Mouse (Mus musculus): ENCODE results near the gene Gpr50. TPM values are rescaled to one million over a fixed set of nuclear protein-coding genes. Genes with fewer than 3 reads are reported as not detected.

Gene Gpr50
- not detected for total RNA-seq (2021)

GRCm38 (mm10) chrX:71663374-71663773, at the start of gene Gpr50:
Gpr50 (plus strand) TSS chrX:71663667.
- DNase-seq: no peak

GRCm38 (mm10) chrX:71622286-71622685, 41.2 kb upstream of the Gpr50 start:
- no peak for DNase-seq

DNA sequence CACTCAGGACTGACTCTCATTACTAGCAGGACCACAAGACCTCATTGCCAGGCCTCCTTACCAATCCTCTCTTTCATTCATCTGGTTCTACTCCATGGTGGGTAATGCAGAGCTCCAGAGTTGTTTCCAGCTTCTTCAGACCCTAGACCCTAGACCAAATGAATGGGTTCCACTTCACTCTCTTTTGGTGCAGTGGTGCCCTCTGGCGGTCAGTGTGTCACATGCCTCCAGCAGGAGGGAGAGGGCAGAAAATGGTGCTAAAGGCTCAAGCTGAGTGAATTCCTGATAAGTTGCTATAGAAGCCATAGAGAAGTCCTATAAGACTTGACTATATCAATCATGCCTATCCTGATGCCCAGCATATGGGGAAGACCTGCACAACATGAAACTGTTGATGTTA, 39.6 kb upstream of the Gpr50 start:
- no peak for DNase-seq

DNA sequence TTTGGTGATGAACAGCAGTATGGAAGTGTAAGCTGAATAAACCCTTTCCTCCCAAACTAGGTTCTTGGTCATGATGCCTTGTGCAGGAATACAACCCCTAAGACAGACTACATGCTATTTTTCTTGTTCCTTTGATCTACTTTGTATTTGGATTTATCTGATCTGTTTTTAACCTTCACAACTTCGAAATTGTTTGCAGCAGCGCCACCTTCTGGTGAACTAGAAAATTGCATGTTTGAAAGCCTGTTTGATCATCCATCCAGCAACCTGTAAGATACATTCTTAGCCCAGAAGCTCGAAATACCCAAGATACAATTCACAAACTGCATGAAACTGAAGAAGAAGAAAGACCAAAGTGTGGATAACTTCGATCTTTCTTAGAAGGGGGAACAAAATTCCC, 35.2 kb upstream of the Gpr50 start:
- peak; percentile 15 to 33 for DNase-seq

- DNase-seq: no peak
Observed at GRCm38 (mm10) chrX:71630709-71631108, 32.8 kb upstream of the Gpr50 start.

DNA sequence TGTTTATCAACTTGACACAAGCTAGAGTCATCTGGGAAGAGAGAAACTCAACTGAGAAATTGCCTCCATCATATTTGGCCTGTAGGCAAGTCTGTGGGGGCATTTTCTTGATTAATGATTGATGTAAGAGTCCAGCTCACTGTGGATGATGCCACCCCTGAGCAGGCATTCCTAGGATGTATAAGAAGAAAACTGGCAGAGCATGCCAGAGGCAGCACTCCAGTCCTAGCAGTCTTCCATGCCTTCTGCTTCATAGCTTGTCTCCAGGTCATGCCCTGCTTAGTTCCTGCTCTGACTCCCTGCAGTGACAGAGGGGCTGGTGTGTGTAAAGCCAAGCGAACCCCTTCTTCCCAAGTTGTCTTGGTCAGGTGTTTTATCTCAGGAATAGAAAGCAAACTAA, 32.3 kb upstream of the Gpr50 start:
- no peak for DNase-seq

- peak in 1 of 2 experiments; percentile 36 for DNase-seq
Observed at GRCm38 (mm10) chrX:71647958-71648357, 15.5 kb upstream of the Gpr50 start.

DNA sequence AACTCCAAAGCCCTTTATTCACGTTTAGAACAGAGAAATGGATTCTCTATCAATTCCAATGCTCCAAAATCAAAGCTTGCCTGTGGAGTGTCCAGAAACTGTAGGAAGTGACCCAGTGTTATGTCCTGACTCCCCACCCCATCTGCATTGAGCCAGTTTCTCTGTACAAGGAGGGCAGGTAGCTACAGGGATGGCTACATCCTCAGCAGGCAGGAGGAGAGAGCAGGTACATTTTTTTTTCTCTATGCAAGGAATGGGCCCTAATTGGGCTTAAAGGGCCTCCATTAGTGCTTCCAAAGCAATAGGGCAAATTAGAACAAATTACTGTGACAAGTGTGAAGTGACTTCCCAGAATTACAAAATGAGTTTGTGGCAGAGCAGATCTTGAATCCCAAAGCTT, 15.0 kb upstream of the Gpr50 start:
- no peak for DNase-seq

DNA sequence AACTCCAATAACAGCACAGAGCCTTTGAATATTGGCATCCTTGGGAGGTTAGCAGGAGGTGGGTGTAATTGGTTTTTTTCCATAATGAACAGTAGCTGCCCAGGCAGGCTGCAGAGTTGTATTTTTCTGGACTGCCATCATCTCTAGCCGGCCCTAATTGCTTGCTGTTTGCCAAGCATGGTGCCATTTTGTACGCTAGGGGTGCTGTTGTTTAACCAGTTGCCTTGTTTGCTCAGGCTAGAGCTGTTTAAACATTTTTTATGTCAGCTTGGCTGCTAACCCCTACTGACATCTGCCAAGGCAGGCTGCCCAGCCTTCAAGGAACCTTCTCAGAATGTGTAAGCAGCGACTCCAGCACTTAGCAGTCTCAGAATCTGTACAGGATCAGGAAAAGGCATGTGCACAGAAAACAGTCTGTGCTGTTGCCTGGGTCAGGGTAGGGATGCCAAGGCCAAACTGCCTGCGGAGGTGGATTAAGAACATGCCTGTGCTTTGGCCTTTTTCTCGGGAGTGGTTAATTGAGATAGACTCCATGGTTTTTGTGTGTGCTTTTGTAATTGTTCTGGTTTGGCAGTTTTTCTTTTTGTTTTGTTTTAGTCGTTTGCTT, 14.5 kb upstream of the Gpr50 start:
- DNase-seq: peak; percentile 46 to 51

DNA sequence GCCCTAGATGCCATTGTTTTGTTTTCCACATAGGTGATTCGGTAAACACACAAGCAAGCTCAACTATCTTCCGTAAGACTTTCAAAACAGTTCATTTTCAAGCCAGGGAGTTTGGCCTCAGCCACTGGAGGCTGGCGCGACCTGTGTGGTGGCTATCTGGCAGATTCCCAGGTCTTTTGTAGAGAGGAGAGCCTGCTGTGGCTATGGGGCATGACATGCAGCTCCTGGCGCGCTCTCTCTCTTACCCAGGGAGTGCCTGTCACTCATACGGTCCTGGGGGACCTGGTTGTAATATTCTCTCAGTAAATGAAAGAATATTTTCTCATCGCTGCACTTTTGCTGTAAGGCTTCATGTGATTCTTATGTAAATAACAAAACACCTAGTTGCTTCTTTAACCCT, 13.5 kb upstream of the Gpr50 start:
- DNase-seq: no peak

DNA sequence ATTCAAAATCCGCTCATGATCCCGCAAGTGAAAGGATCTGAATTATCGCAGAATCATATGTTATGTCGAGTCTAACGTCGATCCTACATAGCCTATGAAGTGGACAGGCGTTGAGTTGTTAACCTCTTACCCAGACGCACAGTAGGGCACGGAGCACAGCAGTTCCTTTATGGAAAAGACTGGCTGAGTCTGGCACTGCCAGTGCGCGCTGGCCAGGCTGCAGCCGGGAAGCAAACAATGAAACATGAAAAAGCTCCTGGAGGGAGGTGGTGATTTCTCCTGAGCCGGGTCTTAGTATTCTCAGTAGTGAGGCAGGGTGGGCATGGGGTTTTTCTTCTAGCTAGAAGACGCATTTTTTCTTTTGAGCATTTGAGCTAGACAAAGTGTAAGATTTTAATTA, 1.7 kb upstream of the Gpr50 start:
- no peak for DNase-seq

DNA sequence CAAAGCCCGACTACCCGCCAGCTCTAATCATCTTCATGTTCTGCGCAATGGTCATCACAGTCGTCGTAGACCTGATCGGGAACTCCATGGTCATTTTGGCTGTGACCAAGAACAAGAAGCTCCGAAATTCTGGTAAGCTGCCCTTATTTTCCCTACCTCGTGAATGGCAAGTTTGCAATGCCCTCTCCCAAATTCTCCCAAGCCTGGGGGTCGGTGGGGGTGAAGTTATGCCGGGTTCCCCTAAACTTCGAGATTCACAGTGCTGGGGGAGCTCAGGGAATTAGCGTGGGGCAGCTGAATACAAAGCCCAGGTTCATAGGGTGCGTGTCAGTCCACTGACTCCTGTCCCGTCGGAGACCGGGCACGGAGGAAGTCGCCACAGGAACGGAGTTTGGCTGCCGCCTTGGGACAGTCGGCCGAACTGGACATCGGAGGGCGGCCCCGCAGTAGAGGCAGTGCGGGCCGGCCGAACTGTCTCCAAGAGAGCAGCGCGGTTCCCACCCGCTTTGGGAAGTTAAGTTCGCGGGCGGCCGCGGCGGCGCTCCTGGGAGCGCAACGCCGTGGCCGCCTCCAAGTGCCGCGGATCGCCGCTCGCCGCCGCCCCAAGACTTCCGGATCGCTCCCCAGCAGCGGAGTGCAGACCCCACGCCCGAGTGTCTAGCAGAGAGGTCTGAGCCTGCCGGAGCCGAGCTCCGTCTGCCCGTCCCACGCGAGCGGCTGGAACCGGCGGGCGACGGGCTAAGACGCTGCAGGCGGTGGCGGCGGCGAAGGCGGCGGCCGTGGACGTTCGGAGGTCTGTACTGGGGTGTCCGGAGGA, 612 bp downstream of the Gpr50 start:
- DNase-seq: no peak

DNA sequence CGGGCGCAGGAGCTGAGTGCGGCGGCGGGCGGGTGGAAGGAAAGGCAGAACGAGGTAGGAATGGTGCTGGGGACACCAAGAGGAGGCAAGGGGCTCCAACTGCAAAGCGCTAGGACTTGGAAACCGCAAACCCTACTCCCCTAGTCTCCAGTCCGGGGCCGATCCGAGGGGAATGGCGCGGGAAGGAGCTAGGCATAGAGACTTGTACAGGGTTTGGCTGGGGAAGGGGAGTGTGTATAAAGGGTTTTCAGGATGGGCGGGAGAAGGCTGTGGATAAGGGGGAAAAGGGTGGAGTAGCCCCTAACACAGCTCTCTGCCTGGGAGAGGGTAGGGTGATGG, 1.2 kb downstream of the Gpr50 start:
- no peak for DNase-seq

DNA sequence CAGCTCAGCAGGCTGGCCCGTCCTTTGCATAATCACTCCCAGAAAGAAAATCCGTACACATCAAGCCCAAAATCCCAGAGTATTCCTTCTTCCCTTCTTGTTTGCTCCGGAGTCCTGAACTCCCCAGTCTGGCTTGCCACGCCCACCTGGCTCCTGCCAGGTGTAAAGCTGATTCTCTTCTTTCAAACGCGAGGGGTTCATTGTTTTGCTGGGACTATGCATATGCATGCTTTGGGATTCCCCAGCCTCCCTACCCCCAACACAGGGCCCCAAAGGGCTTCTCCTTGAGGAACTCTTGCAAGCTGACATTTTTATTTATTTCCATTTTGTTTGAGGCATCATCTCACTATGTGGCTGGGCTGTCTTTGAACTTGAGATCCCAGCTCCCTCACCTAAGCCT, 6.8 kb downstream of the Gpr50 start:
- no peak for DNase-seq

DNA sequence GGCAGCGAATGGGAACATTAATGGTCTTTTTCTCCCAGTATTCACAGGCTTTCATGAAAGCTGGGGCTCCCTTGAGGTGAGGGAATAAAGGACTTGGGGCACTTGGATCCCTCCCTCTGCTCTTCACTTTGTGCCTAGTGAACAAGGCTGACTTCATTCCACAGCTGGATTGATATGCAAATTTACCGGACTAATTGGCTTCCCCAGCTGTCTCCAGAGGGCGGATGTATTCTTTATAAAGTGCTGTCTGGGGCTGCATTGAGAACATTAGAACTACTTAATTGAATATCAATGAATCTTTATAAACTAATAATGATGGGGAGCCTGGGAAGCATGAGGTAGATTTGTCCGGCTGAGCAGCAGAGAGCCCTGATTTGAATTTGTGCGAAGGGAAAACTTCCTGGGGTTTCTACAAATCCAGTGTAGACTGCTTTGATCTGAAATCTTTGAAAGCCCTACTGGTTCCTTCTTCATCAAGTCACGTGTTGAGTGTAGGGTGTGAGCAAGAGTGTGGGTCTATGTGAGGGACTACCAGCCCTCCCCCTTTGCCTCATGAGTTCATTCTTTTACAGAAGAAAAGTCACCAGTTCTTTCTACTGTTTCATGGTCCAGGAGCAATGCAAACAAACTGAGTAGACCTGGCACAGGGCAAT, 37.5 kb downstream of the Gpr50 start:
- DNase-seq: no peak

Other genes starting within 250 kb of the Gpr50 start
- 10 to 100 TPM; 49.1 to 52.2 TPM for gene Cd99l2, start 170.8 kb upstream of the Gpr50 start, total RNA-seq (2021)
- gene Hmgb3, start 107.7 kb upstream of the Gpr50 start, total RNA-seq (2021): 10 to 100 TPM; 14.0 to 19.9 TPM
- gene Vma21, start 152.3 kb downstream of the Gpr50 start, total RNA-seq (2021): 10 to 100 TPM; 35.5 to 38.6 TPM